Mouse (Mus musculus): Measurements from ENCODE around the gene Fzd7.

The Fzd7 gene

GRCm38 (mm10) chr1:59503659-59504301 lies 21.6 kb downstream of the Fzd7 start:
- DNase-seq = no peak

DNA sequence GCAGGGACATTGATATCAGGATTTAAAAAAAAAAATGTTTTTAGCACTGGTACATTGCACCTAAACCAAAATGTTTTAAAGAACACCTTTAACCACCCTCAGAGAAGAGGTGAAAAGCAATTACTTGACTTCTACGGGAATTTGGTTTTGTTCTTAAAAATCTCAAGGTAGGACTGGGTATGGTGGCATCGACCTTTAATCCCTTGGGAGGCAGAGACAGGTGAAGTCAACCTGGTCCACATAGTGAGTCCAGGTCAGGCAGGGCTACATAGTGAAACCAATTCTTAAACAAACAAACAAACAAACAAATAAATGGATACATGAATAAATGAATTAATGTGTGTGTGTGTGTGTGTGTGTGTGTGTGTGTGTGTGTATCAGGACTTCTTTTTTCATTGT lies 22.1 kb downstream of the Fzd7 start:
- DNase-seq = no peak

- DNase-seq = peak; percentile 20
Observed at GRCm38 (mm10) chr1:59508463-59509139, 26.4 kb downstream of the Fzd7 start.

- DNase-seq = no peak
Observed at GRCm38 (mm10) chr1:59511566-59512270, 29.5 kb downstream of the Fzd7 start.

- peak; percentile 13 for DNase-seq
Observed at GRCm38 (mm10) chr1:59516026-59516917, 34.0 kb downstream of the Fzd7 start, which contains the start of gene Gm973. Gene Gm973, plus strand, starts transcription at chr1:59516264.

- no peak for DNase-seq
Observed at GRCm38 (mm10) chr1:59520226-59520837, 38.1 kb downstream of the Fzd7 start.

DNA sequence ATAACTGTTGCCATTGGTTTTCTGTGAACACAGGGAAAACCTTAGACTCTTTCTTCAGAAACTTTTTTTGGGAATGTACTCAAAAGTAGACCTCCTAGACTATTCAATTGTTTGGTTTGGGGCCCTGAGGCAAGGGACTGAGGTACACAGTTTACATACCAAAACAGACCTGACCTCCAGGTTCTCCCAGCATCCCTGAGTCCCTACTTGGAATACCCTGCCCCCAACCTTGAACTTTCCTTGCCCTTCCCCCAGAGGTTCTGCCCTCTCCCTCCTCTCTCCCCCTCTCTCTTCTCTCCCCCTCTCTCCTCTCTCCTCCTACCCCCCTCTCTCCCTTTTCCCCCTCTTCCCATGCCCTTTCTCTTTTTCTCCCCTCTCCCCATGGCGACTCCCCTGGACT lies 40.2 kb downstream of the Fzd7 start:
- no peak for DNase-seq

DNA sequence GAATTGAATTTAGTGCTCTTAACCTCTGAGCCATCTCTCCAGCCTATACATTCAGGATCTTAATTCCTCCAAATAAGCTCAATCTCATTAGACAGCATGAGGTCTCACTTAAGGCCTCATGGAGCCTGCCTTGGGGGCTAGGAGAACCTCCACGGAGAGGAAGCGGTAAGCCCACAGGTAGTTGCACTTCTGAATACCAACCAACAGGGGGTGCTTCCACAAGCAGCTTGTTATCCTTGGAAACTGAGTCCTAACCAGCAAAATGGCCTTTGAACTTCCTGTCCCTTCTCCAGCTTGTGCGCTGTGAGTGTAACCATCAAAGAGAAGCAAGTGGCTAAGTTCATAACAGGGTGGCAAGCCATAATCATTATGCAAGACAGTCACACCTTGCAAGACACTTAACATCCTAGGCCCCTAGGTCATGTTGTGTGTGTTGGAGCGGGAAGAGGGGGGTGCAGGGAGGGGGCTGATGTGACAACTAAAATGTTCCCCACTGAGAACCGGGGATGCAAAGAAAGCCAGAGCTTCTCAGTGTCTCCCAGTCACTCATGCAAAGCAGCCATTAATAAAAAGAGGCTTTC lies 41.2 kb downstream of the Fzd7 start:
- DNase-seq = no peak

GRCm38 (mm10) chr1:59524071-59524470 lies 41.8 kb downstream of the Fzd7 start:
- no peak for DNase-seq

DNA sequence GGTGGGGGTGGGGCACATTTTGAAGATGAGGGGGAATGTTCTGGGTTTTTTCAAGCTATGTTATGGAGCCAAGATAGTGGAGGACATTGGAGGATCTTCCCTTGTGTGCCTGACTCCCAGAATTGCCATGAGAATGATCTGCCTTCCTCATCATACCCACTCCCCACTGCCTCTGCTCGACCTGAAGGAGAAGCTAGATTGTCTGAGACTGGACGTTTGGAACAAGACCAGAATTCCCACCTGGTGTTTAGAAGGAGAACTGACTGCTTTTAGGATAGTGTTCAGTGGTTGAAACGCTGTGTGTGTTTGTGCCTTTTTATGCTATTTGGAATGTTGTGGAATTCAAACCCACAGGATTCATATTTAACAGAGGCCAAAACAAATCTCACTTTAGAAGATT lies 42.5 kb downstream of the Fzd7 start:
- DNase-seq = no peak

GRCm38 (mm10) chr1:59527219-59527618 lies 45.0 kb downstream of the Fzd7 start:
- no peak for DNase-seq

GRCm38 (mm10) chr1:59534976-59535810 lies 53.0 kb downstream of the Fzd7 start:
- DNase-seq = no peak

Data from kidney, adult 18-20 months (tissue).